12 mouse cellular contexts compared by ENCODE assay signal in the genomic region with DNA sequence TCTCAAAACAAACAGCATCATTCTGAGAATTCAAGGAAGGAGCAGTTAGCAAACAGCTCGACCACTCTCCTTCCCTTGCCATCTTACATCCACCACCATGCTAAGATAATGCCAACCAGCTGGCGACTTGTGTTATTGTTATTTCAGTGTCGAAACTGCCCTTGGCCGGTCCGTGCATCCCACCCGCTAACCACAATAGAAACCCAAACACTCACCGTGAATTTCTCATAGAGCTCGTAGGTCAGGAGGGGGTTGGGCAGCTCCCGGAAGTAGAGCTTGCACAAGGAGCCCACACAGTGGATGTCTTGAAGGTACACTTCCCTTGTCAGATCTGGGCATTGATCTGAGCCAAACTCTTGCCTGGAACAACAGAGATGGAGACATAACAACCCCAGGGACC.
A peak's percentile ranks its signal among the peaks of the same experiment; 100 is the strongest.
DNase-seq lines count a peak whose midpoint lies in the region; ATAC-seq and TF ChIP-seq lines count a peak whose summit lies in the region.
"Had no signal": no experiment of that assay in that cellular context is flagged by ENCODE, and none has a peak within 500 bp of the region (broad histone marks: within the 10 kb centered on the region; RNA-seq: fewer than 3 reads in every experiment).

No protein-coding gene starts in this region.

- no peak overlapping the region for H3K4me2 ChIP-seq in heart, postnatal 0 days (ENCODE audit: low read depth, low read length)
- H3K4me2 ChIP-seq in embryonic facial prominence, embryonic 12.5 days (replicated peaks) = peak overlapping the region; percentile 26
- no peak overlapping the region for H3K4me2 ChIP-seq in kidney, embryonic 15.5 days

- peak; percentile 34; the same call in 1 of the 2 replicates for ATAC-seq in heart, postnatal 0 days (ENCODE audit: insufficient read depth, low read depth)
- 0 out of 2 replicates have a peak, but pooled peaks have one; percentile 49 for ATAC-seq in embryonic facial prominence, embryonic 12.5 days (ENCODE audit: insufficient number of reproducible peaks, insufficient read depth, low FRiP score, low TSS enrichment)
- peak; percentile 59 for ATAC-seq in monocyte, adult 5-6 weeks (replicated peaks; ENCODE audit: insufficient number of reproducible peaks, low FRiP score, low TSS enrichment, poor library complexity, severe bottlenecking)
- ATAC-seq in kidney, embryonic 15.5 days (replicated peaks; ENCODE audit: low FRiP score) = no peak
- ATAC-seq: Patski had no signal

- peaks cover 61% of the 10 kb centered on the region for H3K36me3 ChIP-seq in heart, postnatal 0 days (replicated peaks; ENCODE audit: control insufficient read depth, insufficient read depth, low read length)
- no peaks in the 10 kb centered on the region for H3K36me3 ChIP-seq in E14TG2a.4 (ENCODE audit: insufficient read depth, low read length)
- no peaks in the 10 kb centered on the region for H3K36me3 ChIP-seq in embryonic facial prominence, embryonic 12.5 days
- peaks cover 5% of the 10 kb centered on the region; the same call in 1 of the 2 replicates for H3K36me3 ChIP-seq in kidney, embryonic 15.5 days

- peaks cover 7% of the 10 kb centered on the region; the same call in 1 of the 2 replicates for H3K4me1 ChIP-seq in heart, postnatal 0 days (ENCODE audit: control insufficient read depth, insufficient read depth)
- peaks cover 14% of the 10 kb centered on the region for H3K4me1 ChIP-seq in E14TG2a.4 (replicated peaks; ENCODE audit: low read depth, low read length)
- H3K4me1 ChIP-seq in embryonic facial prominence, embryonic 12.5 days = peaks cover 9% of the 10 kb centered on the region
- no peaks in the 10 kb centered on the region for H3K4me1 ChIP-seq in kidney, embryonic 15.5 days
- no peaks in the 10 kb centered on the region; the same call in 1 of the 2 replicates for H3K4me1 ChIP-seq in cerebellum, adult 2 months (ENCODE audit: control insufficient read depth, insufficient read depth, low read length)

- H3K4me3 ChIP-seq in heart, postnatal 0 days (ENCODE audit: low read depth, low read length) = no peak overlapping the region
- peak overlapping the region; percentile 56 for H3K4me3 ChIP-seq in E14TG2a.4 (replicated peaks; ENCODE audit: low read length)
- H3K4me3 ChIP-seq in embryonic facial prominence, embryonic 12.5 days = no peak overlapping the region
- no peak overlapping the region for H3K4me3 ChIP-seq in kidney, embryonic 15.5 days (replicated peaks)
- no peak overlapping the region for H3K4me3 ChIP-seq in cerebellum, adult 2 months (replicated peaks; ENCODE audit: insufficient read depth, low read depth, low read length)

- peak overlapping the region; percentile 50 for H3K27ac ChIP-seq in heart, postnatal 0 days (ENCODE audit: low read depth)
- peak overlapping the region; percentile 73 for H3K27ac ChIP-seq in embryonic facial prominence, embryonic 12.5 days
- no peak overlapping the region for H3K27ac ChIP-seq in kidney, embryonic 15.5 days
- no peak overlapping the region for H3K27ac ChIP-seq in cerebellum, adult 2 months (ENCODE audit: insufficient read depth, low read length)

- H3K27me3 ChIP-seq in heart, postnatal 0 days (ENCODE audit: control insufficient read depth, insufficient read depth, low read length) = no peaks in the 10 kb centered on the region
- H3K27me3 ChIP-seq in E14TG2a.4 (ENCODE audit: insufficient read depth, low read length) = no peaks in the 10 kb centered on the region
- no peaks in the 10 kb centered on the region for H3K27me3 ChIP-seq in embryonic facial prominence, embryonic 12.5 days
- H3K27me3 ChIP-seq in kidney, embryonic 15.5 days = no peaks in the 10 kb centered on the region
- H3K27me3 ChIP-seq in cerebellum, adult 2 months (ENCODE audit: control insufficient read depth, insufficient read depth, low read length) = no peaks in the 10 kb centered on the region
- H3K27me3 ChIP-seq: Patski had no signal

- intact Hi-C loops in heart, postnatal 25 days (cut with DNase I) = loop anchor here (10.0 kb wide), 1 partner anchor 68 kb away; no protein-coding TSS in a partner anchor
- intact Hi-C loops in left cerebral cortex, postnatal 36 days (cut with DNase I) = no loop called here

- WGBS in heart, postnatal 0 days = 65% methylated on average over 9 of the region's 9 CpGs
- WGBS in embryonic facial prominence, embryonic 12.5 days = 18% methylated on average over 9 of the region's 9 CpGs
- WGBS in kidney, embryonic 15.5 days = 46% methylated on average over 9 of the region's 9 CpGs
- 55% methylated on average over 9 of the region's 9 CpGs for WGBS in cerebellum, adult 2 months

- DNase-seq in heart, postnatal 0 days (ENCODE audit: low spot score) = no peak
- DNase-seq in heart, postnatal 25 days (ENCODE audit: low spot score) = no peak
- DNase-seq in left cerebral cortex, postnatal 36 days (ENCODE audit: low spot score in 2 of 2) = no peak
- DNase-seq in cerebellum, adult 2 months = no peak
- DNase-seq: cerebellum, adult 11 months; gastrocnemius, postnatal 14 days; right cerebral cortex, postnatal 25 days had no signal

- H3K9ac ChIP-seq in heart, postnatal 0 days (replicated peaks; ENCODE audit: low read depth, low read length) = no peak overlapping the region
- H3K9ac ChIP-seq in embryonic facial prominence, embryonic 12.5 days = no peak overlapping the region
- no peak overlapping the region for H3K9ac ChIP-seq in kidney, embryonic 15.5 days

- TF ChIP-seq CTCF in heart, postnatal 0 days (IDR thresholded peaks at IDR 0.05; ENCODE audit: low read depth) = no peak
- no peak for TF ChIP-seq CTCF in E14TG2a.4 (conservative IDR thresholded peaks at IDR 0.05; ENCODE audit: low read length)
- TF ChIP-seq CTCF in cerebellum, adult 2 months (IDR thresholded peaks at IDR 0.05; ENCODE audit: borderline replicate concordance, insufficient read depth, low read depth, low read length) = no peak

- TF ChIP-seq POLR2A in cerebellum, adult 2 months (IDR thresholded peaks at IDR 0.05; ENCODE audit: borderline replicate concordance, insufficient read depth, low read length) = no peak

- no peak for TF ChIP-seq EP300 in heart, postnatal 0 days (IDR thresholded peaks at IDR 0.05; ENCODE audit: low read depth)

- H3K9me3 ChIP-seq in heart, postnatal 0 days (replicated peaks; ENCODE audit: control insufficient read depth, low read length) = no peaks in the 10 kb centered on the region
- no peaks in the 10 kb centered on the region for H3K9me3 ChIP-seq in E14TG2a.4 (ENCODE audit: low read length)
- no peaks in the 10 kb centered on the region for H3K9me3 ChIP-seq in embryonic facial prominence, embryonic 12.5 days
- H3K9me3 ChIP-seq in kidney, embryonic 15.5 days (replicated peaks) = no peaks in the 10 kb centered on the region

Comparison
In these comparisons a context has a peak if more than half of its experiments do, and no peak if none do; other contexts are left out.
1. H3K27ac ChIP-seq: peak in heart, postnatal 0 days (single experiment) and embryonic facial prominence, embryonic 12.5 days (single experiment); none in kidney, embryonic 15.5 days (single experiment) and cerebellum, adult 2 months (single experiment).